Mouse (Mus musculus) thymus, adult 2 months (tissue): ENCODE data around the gene Ncoa3.

Source experiments
- CTCF ChIP-seq: fragments of 200-500 bp; IDR thresholded peaks from 2 replicates; pipeline ENCODE4 v1.5.1; 2012; ENCODE audit warnings: mild to moderate bottlenecking, control low read depth, low read length, moderate library complexity, borderline replicate concordance; ENCODE audit not compliant: control insufficient read depth, poor library complexity, insufficient read depth; ENCODE audit errors: extremely low read depth
- POLR2A ChIP-seq: fragments of 200-500 bp; IDR thresholded peaks from 2 replicates; pipeline ENCODE4 v1.6.1; 2012; ENCODE audit warnings: mild to moderate bottlenecking, low read length, control low read depth, moderate library complexity; ENCODE audit not compliant: control insufficient read depth, poor library complexity, insufficient read depth; ENCODE audit errors: extremely low read depth

DNA sequence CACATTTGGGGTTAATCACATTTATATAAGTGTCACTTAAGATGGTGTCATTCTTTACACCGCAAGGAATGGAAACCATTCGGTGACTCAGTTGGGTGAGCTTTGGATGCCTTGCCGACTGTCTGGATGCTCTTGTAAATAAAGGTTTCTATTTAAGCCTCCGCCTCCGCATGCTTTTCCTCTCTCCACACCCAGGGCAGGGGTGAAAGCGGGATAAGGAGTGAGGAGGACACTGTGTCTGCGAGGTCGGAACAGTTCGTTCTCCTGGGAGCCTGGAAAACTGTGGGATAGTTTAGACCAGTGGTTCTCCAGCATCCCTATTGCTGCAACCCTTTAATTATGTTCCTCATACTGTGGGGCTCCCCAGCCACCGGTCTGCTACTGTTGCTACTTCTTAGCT is 80.6 kb downstream of the Ncoa3 start:
- TF ChIP-seq CTCF (no peak), POLR2A (no peak)
